9 mouse cellular contexts compared by ENCODE assay signal in the genomic region with DNA sequence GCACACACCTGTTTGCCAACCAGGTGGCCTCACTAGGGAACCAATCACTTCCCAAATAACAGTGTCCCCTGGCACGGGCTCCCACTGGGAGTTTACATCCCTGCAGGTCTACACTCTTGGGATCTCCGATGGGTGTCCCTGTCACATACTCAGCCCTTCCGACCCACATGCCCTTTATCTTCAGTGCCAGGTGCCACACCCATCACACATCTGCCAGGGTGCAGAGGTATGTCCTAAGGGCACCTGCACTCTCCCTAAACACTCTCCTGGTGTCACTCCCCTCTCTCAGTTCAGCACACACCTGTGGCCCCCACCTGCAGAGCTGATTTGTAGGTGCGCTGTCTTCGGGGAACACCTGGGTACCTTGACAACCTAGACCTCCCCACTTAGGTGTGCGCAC. TPM values are rescaled to one million over a fixed set of nuclear protein-coding genes. Genes with fewer than 3 reads are reported as not detected.
DNase-seq lines count a peak whose midpoint lies in the region; ATAC-seq lines count a peak whose summit lies in the region.
"Had no signal": no experiment of that assay in that cellular context is flagged by ENCODE, and none has a peak within 500 bp of the region (broad histone marks: within the 10 kb centered on the region; RNA-seq: fewer than 3 reads in every experiment).

No protein-coding gene starts in this region.

- H3K36me3 ChIP-seq in kidney, embryonic 14.5 days (ENCODE audit: control insufficient read depth, insufficient read depth, low read length) = no peaks in the 10 kb centered on the region; the same call in 1 of the 2 replicates
- H3K36me3 ChIP-seq in embryonic facial prominence, embryonic 10.5 days (replicated peaks) = no peaks in the 10 kb centered on the region
- H3K36me3 ChIP-seq in hindbrain, embryonic 15.5 days = no peaks in the 10 kb centered on the region
- no peaks in the 10 kb centered on the region for H3K36me3 ChIP-seq in midbrain, embryonic 16.5 days (ENCODE audit: control insufficient read depth, insufficient read depth, low read length)

- peaks cover 7% of the 10 kb centered on the region; the same call in 1 of the 2 replicates for H3K27me3 ChIP-seq in kidney, embryonic 14.5 days (ENCODE audit: control insufficient read depth, insufficient read depth, low read length)
- H3K27me3 ChIP-seq in embryonic facial prominence, embryonic 10.5 days (replicated peaks; ENCODE audit: low read depth, poor library complexity, severe bottlenecking) = peaks cover 88% of the 10 kb centered on the region
- H3K27me3 ChIP-seq in hindbrain, embryonic 15.5 days = peaks cover 42% of the 10 kb centered on the region
- H3K27me3 ChIP-seq in midbrain, embryonic 16.5 days (ENCODE audit: control insufficient read depth, insufficient read depth, low read depth, low read length) = peaks cover 46% of the 10 kb centered on the region
- H3K27me3 ChIP-seq: Patski had no signal

- peak overlapping the region; percentile 78 for H3K9ac ChIP-seq in kidney, embryonic 14.5 days (ENCODE audit: low read depth, low read length)
- no peak overlapping the region for H3K9ac ChIP-seq in hindbrain, embryonic 15.5 days
- H3K9ac ChIP-seq in midbrain, embryonic 16.5 days (ENCODE audit: low read depth, low read length) = no peak overlapping the region

- peak overlapping the region; percentile 71 for H3K4me3 ChIP-seq in kidney, embryonic 14.5 days (ENCODE audit: low read length)
- peak overlapping the region; percentile 62 for H3K4me3 ChIP-seq in embryonic facial prominence, embryonic 10.5 days
- peak overlapping the region; percentile 51 for H3K4me3 ChIP-seq in hindbrain, embryonic 15.5 days
- peak overlapping the region; percentile 52 for H3K4me3 ChIP-seq in midbrain, embryonic 16.5 days (ENCODE audit: low read depth, low read length)

- peak overlapping the region; percentile 92 for H3K4me2 ChIP-seq in kidney, embryonic 14.5 days (replicated peaks; ENCODE audit: low read depth, low read length)
- H3K4me2 ChIP-seq in hindbrain, embryonic 15.5 days = peak overlapping the region; percentile 92
- peak overlapping the region; percentile 90 for H3K4me2 ChIP-seq in midbrain, embryonic 16.5 days (ENCODE audit: low read length)

- peaks cover 53% of the 10 kb centered on the region for H3K4me1 ChIP-seq in kidney, embryonic 14.5 days (ENCODE audit: control insufficient read depth, insufficient read depth, low read length)
- peaks cover 68% of the 10 kb centered on the region for H3K4me1 ChIP-seq in embryonic facial prominence, embryonic 10.5 days
- peaks cover 24% of the 10 kb centered on the region for H3K4me1 ChIP-seq in hindbrain, embryonic 15.5 days (replicated peaks)
- peaks cover 14% of the 10 kb centered on the region for H3K4me1 ChIP-seq in midbrain, embryonic 16.5 days (ENCODE audit: control insufficient read depth, insufficient read depth, low read length)

- no peaks in the 10 kb centered on the region for H3K9me3 ChIP-seq in kidney, embryonic 14.5 days (ENCODE audit: control insufficient read depth, low read length)
- no peaks in the 10 kb centered on the region for H3K9me3 ChIP-seq in embryonic facial prominence, embryonic 10.5 days
- H3K9me3 ChIP-seq in hindbrain, embryonic 15.5 days = no peaks in the 10 kb centered on the region
- H3K9me3 ChIP-seq in midbrain, embryonic 16.5 days (replicated peaks; ENCODE audit: control insufficient read depth, low read length, poor library complexity, severe bottlenecking) = no peaks in the 10 kb centered on the region

- no peak for DNase-seq in kidney, postnatal 14 days
- DNase-seq in embryonic facial prominence, embryonic 10.5 days (ENCODE audit: low spot score) = no peak
- DNase-seq in right cerebral cortex, postnatal 25 days = no peak
- no peak for DNase-seq in left cerebral cortex, adult 8-10 months (ENCODE audit: low spot score in 2 of 2)
- no peak for DNase-seq in left cerebral cortex, postnatal 36 days (ENCODE audit: low spot score in 2 of 2)

- intact Hi-C loops in left cerebral cortex, postnatal 36 days (cut with DNase I) = no loop called here

- WGBS in kidney, embryonic 14.5 days = 49% methylated on average over 6 of the region's 6 CpGs
- WGBS in embryonic facial prominence, embryonic 10.5 days = 37% methylated on average over 6 of the region's 6 CpGs
- 49% methylated on average over 6 of the region's 6 CpGs for WGBS in hindbrain, embryonic 15.5 days
- 43% methylated on average over 6 of the region's 6 CpGs for WGBS in midbrain, embryonic 16.5 days

- no peak for ATAC-seq in kidney, embryonic 14.5 days (ENCODE audit: low FRiP score, low TSS enrichment)
- ATAC-seq in hindbrain, embryonic 15.5 days (ENCODE audit: low FRiP score, low read depth) = no peak
- no peak for ATAC-seq in midbrain, embryonic 16.5 days
- ATAC-seq: Patski had no signal

- H3K27ac ChIP-seq in kidney, embryonic 14.5 days (ENCODE audit: low read depth, low read length) = 0 out of 2 replicates have a peak overlapping the region, but pooled peaks have one; percentile 76
- peak overlapping the region; percentile 76 for H3K27ac ChIP-seq in embryonic facial prominence, embryonic 10.5 days (replicated peaks)
- no peak overlapping the region for H3K27ac ChIP-seq in hindbrain, embryonic 15.5 days (replicated peaks)
- H3K27ac ChIP-seq in midbrain, embryonic 16.5 days (ENCODE audit: low read length) = no peak overlapping the region

RNA-seq across cellular contexts. Expression of a gene that starts 1.8 kb away (rescaled TPM):
- 58.3 and 62.7 TPM in 2 replicates for polyA plus RNA-seq in kidney, embryonic 14.5 days (2014; fragmentation: Nextera tagmentation; extraction: Ambion mirVana)
- 26.8 and 28.1 TPM in 2 replicates for polyA plus RNA-seq in embryonic facial prominence, embryonic 10.5 days (2016; fragmentation: Nextera tagmentation; extraction: Ambion mirVana)
- 10.8 and 12.7 TPM in 2 replicates for polyA plus RNA-seq in hindbrain, embryonic 15.5 days (2015; fragmentation: Nextera tagmentation; extraction: Ambion mirVana)
- 7.5 and 7.7 TPM in 2 replicates for polyA plus RNA-seq in midbrain, embryonic 16.5 days (2015; fragmentation: Nextera tagmentation; extraction: Ambion mirVana)
- 100 to 1,000 TPM in 1 of 4 experiments, 10 to 100 TPM in 3; 91.7 to 106 (median 98.0) TPM for total RNA-seq in left cerebral cortex, adult 8-10 months (2022)
- total RNA-seq in left cerebral cortex, postnatal 36 days (2021) = 100 to 1,000 TPM; 115 to 121 TPM

RNA-seq across cellular contexts. Expression of a gene that starts 48.2 kb away (rescaled TPM):
- not detected in 2 replicates for polyA plus RNA-seq in kidney, embryonic 14.5 days (2014; fragmentation: Nextera tagmentation; extraction: Ambion mirVana)
- not detected in 2 replicates for polyA plus RNA-seq in embryonic facial prominence, embryonic 10.5 days (2016; fragmentation: Nextera tagmentation; extraction: Ambion mirVana)
- not detected in 2 replicates for polyA plus RNA-seq in hindbrain, embryonic 15.5 days (2015; fragmentation: Nextera tagmentation; extraction: Ambion mirVana)
- polyA plus RNA-seq in midbrain, embryonic 16.5 days (2015; fragmentation: Nextera tagmentation; extraction: Ambion mirVana) = not detected in 2 replicates
- not detected for total RNA-seq in left cerebral cortex, adult 8-10 months (2022)
- not detected for total RNA-seq in left cerebral cortex, postnatal 36 days (2021)
- polyA plus RNA-seq: Patski had no signal

Comparison
In these comparisons a context has a peak if more than half of its experiments do, and no peak if none do; other contexts are left out.
1. H3K27ac ChIP-seq: peak in kidney, embryonic 14.5 days (single experiment) and embryonic facial prominence, embryonic 10.5 days (single experiment); none in hindbrain, embryonic 15.5 days (single experiment) and midbrain, embryonic 16.5 days (single experiment).
2. Peak in every context shown above with its lines, with median percentiles within 50 percentile points of each other: H3K4me2 ChIP-seq and H3K4me3 ChIP-seq.